Mouse (Mus musculus) adrenal gland, postnatal 25 days (tissue): ENCODE measurements around the gene Rnf157. TPM values are rescaled to one million over a fixed set of nuclear protein-coding genes. Genes with fewer than 3 reads are reported as not detected.
"Not testable (repeated sequence)": the region's sequence is repeated elsewhere in the genome, so short reads cannot be mapped to it uniquely, and the experiment has no call there.

Source experiments
- DNase-seq: peaks from one replicate; pipeline ENCODE4 v3.0.0; 2021; ENCODE audit warnings: mixed read lengths
- total RNA-seq: library from RNA; stranded (reverse); gene quantifications from 2 replicates; pipeline ENCODE4 v1.2.3, GENCODE M21; 2021

Rnf157 gene
- total RNA-seq, 1 experiment from 2014 or later: 8.9 TPM

GRCm38 (mm10) chr11:116418194-116418840 is 5.5 kb upstream of the Rnf157 start:
- DNase-seq: no peak

- no peak for DNase-seq
These were observed 4.2 kb upstream of the Rnf157 start for GRCm38 (mm10) chr11:116417054-116417453.

- DNase-seq: no peak
These were observed 3.5 kb upstream of the Rnf157 start for GRCm38 (mm10) chr11:116416196-116416943.

- DNase-seq: no peak
These were observed 795 bp upstream of the Rnf157 start for GRCm38 (mm10) chr11:116413631-116414022.

GRCm38 (mm10) chr11:116412028-116412827 is 604 bp downstream of the Rnf157 start:
- DNase-seq: peak; percentile 26

GRCm38 (mm10) chr11:116411582-116411981 is 1.2 kb downstream of the Rnf157 start:
- DNase-seq: no peak

- not testable (repeated sequence) for DNase-seq
These were observed 2.4 kb downstream of the Rnf157 start for GRCm38 (mm10) chr11:116410415-116410814.

- no peak for DNase-seq
These were observed 3.8 kb downstream of the Rnf157 start for GRCm38 (mm10) chr11:116409008-116409407.

- no peak for DNase-seq
These were observed 6.6 kb downstream of the Rnf157 start for GRCm38 (mm10) chr11:116406231-116406728.

GRCm38 (mm10) chr11:116405601-116406000 is 7.2 kb downstream of the Rnf157 start:
- DNase-seq: no peak

GRCm38 (mm10) chr11:116400560-116400959 is 12.3 kb downstream of the Rnf157 start:
- DNase-seq: no peak

- DNase-seq: no peak
These were observed 14.5 kb downstream of the Rnf157 start for GRCm38 (mm10) chr11:116398348-116398677.

- no peak for DNase-seq
These were observed 15.1 kb downstream of the Rnf157 start for GRCm38 (mm10) chr11:116397517-116398347.

GRCm38 (mm10) chr11:116396934-116397330 is 15.9 kb downstream of the Rnf157 start:
- no peak for DNase-seq

- DNase-seq: no peak
These were observed 16.4 kb downstream of the Rnf157 start for GRCm38 (mm10) chr11:116396276-116396933.

- DNase-seq: no peak
These were observed 18.1 kb downstream of the Rnf157 start for GRCm38 (mm10) chr11:116394769-116395168.

GRCm38 (mm10) chr11:116388841-116389480 is 23.9 kb downstream of the Rnf157 start:
- DNase-seq: no peak

- DNase-seq: peak; percentile 35
These were observed 25.5 kb downstream of the Rnf157 start for GRCm38 (mm10) chr11:116387086-116388071.

GRCm38 (mm10) chr11:116385999-116386398 is 26.8 kb downstream of the Rnf157 start:
- DNase-seq: no peak

GRCm38 (mm10) chr11:116384171-116384570 is 28.7 kb downstream of the Rnf157 start:
- peak; percentile 34 for DNase-seq
